Mouse (Mus musculus): ENCODE data around the gene Slc27a3. TPM values are rescaled to one million over a fixed set of nuclear protein-coding genes. Genes with fewer than 3 reads are reported as not detected.

Slc27a3 gene
- polyA plus RNA-seq (2014; fragmentation: Nextera tagmentation; extraction: Ambion mirVana) = 4.3 and 4.6 TPM in 2 replicates

GRCm38 (mm10) chr3:90389511-90390490 lies at the start of gene Slc27a3:
TSS of gene Slc27a3 (minus strand) at chr3:90389938.
- peak within 1 kb of the TSS; percentile 69 for H3K9ac ChIP-seq (ENCODE audit: low read length)
- peak within 1 kb of the TSS; percentile 53 to 64 for H3K27ac ChIP-seq (replicated peaks in 1 of 2; ENCODE audit: control insufficient read depth in 1 of 2, insufficient read depth in 1 of 2, low read depth in 2 of 2, low read length in 2 of 2)
- ATAC-seq (ENCODE audit: insufficient number of reproducible peaks, insufficient read depth, low FRiP score, low read depth) = peak; percentile 58
- H3K36me3 ChIP-seq (ENCODE audit: control insufficient read depth, insufficient read depth, low read length) = peaks cover 40% of the 10 kb centered on the region
- 1% methylated on average over 54 of the region's 55 CpGs for WGBS
- no peaks in the 10 kb centered on the region for H3K27me3 ChIP-seq (ENCODE audit: control insufficient read depth, insufficient read depth, low read length)
- H3K4me1 ChIP-seq (ENCODE audit: control insufficient read depth in 2 of 2, insufficient read depth in 2 of 2, low read length in 2 of 2) = peaks cover 14 to 27% of the 10 kb centered on the region in 2 experiments
- H3K9me3 ChIP-seq (ENCODE audit: control insufficient read depth, low read length) = no peaks in the 10 kb centered on the region
- peak within 1 kb of the TSS; percentile 59 to 70 for H3K4me3 ChIP-seq (ENCODE audit: control insufficient read depth in 1 of 2, insufficient read depth in 1 of 2, low read depth in 1 of 2, low read length in 2 of 2)
- peak within 1 kb of the TSS; percentile 98 for H3K4me2 ChIP-seq (ENCODE audit: low read length)

GRCm38 (mm10) chr3:90437131-90437530 lies 47.4 kb upstream of the Slc27a3 start:
- ATAC-seq (ENCODE audit: insufficient number of reproducible peaks, insufficient read depth, low FRiP score, low read depth) = no peak
- H3K4me3 ChIP-seq (ENCODE audit: control insufficient read depth in 1 of 2, insufficient read depth in 1 of 2, low read depth in 1 of 2, low read length in 2 of 2) = no peak overlapping the region
- WGBS = 52% methylated on average over 4 of the region's 4 CpGs

GRCm38 (mm10) chr3:90434073-90434730 lies 44.5 kb upstream of the Slc27a3 start:
- Histone ChIP-seq H3K27ac (replicated peaks in 1 of 2; ENCODE audit: control insufficient read depth in 1 of 2, insufficient read depth in 1 of 2, low read depth in 2 of 2, low read length in 2 of 2) (peak overlapping the region; percentile 70 to 96; a peak in 3 of 4 replicates), H3K4me1 (ENCODE audit: control insufficient read depth in 2 of 2, insufficient read depth in 2 of 2, low read length in 2 of 2) (peaks cover 0 to 25% of the 10 kb centered on the region in 2 experiments; a peak in 3 of 4 replicates), H3K4me2 (ENCODE audit: low read length) (peak overlapping the region; percentile 82), H3K27me3 (ENCODE audit: control insufficient read depth, insufficient read depth, low read length) (no peaks in the 10 kb centered on the region), H3K36me3 (ENCODE audit: control insufficient read depth, insufficient read depth, low read length) (0 out of 2 replicates have a peak, but pooled peaks cover 10% of the 10 kb centered on the region), H3K4me3 (ENCODE audit: control insufficient read depth in 1 of 2, insufficient read depth in 1 of 2, low read depth in 1 of 2, low read length in 2 of 2) (peak overlapping the region; percentile 66 to 85; a peak in 3 of 4 replicates), H3K9ac (ENCODE audit: low read length) (peak overlapping the region; percentile 68), H3K9me3 (ENCODE audit: control insufficient read depth, low read length) (no peaks in the 10 kb centered on the region)
- ATAC-seq (ENCODE audit: insufficient number of reproducible peaks, insufficient read depth, low FRiP score, low read depth) = no peak
- 53% methylated on average over 11 of the region's 11 CpGs for WGBS

More at GRCm38 (mm10) chr3:90437131-90437530, 47.4 kb upstream of the Slc27a3 start:
- no peaks in the 10 kb centered on the region for H3K27me3 ChIP-seq (ENCODE audit: control insufficient read depth, insufficient read depth, low read length)
- H3K27ac ChIP-seq (replicated peaks in 1 of 2; ENCODE audit: control insufficient read depth in 1 of 2, insufficient read depth in 1 of 2, low read depth in 2 of 2, low read length in 2 of 2) = no peak overlapping the region
- no peaks in the 10 kb centered on the region for H3K9me3 ChIP-seq (ENCODE audit: control insufficient read depth, low read length)
- peaks cover 0 to 3% of the 10 kb centered on the region in 2 experiments; a peak in 3 of 4 replicates for H3K4me1 ChIP-seq (ENCODE audit: control insufficient read depth in 2 of 2, insufficient read depth in 2 of 2, low read length in 2 of 2)
- no peak overlapping the region for H3K9ac ChIP-seq (ENCODE audit: low read length)
- H3K36me3 ChIP-seq (ENCODE audit: control insufficient read depth, insufficient read depth, low read length) = no peaks in the 10 kb centered on the region
- H3K4me2 ChIP-seq (ENCODE audit: low read length) = no peak overlapping the region

GRCm38 (mm10) chr3:90433381-90434020 lies 43.8 kb upstream of the Slc27a3 start, which contains the start of gene Ints3:
TSS of gene Ints3 (minus strand) at chr3:90433622.
- Histone ChIP-seq H3K36me3 (ENCODE audit: control insufficient read depth, insufficient read depth, low read length) (0 out of 2 replicates have a peak, but pooled peaks cover 10% of the 10 kb centered on the region), H3K9me3 (ENCODE audit: control insufficient read depth, low read length) (no peaks in the 10 kb centered on the region), H3K27me3 (ENCODE audit: control insufficient read depth, insufficient read depth, low read length) (no peaks in the 10 kb centered on the region), H3K27ac (replicated peaks in 1 of 2; ENCODE audit: control insufficient read depth in 1 of 2, insufficient read depth in 1 of 2, low read depth in 2 of 2, low read length in 2 of 2) (peak within 1 kb of the TSS; percentile 96 to 99), H3K9ac (ENCODE audit: low read length) (peak within 1 kb of the TSS; percentile 90), H3K4me1 (ENCODE audit: control insufficient read depth in 2 of 2, insufficient read depth in 2 of 2, low read length in 2 of 2) (peaks cover under 1 to 25% of the 10 kb centered on the region in 2 experiments; a peak in 3 of 4 replicates), H3K4me3 (ENCODE audit: control insufficient read depth in 1 of 2, insufficient read depth in 1 of 2, low read depth in 1 of 2, low read length in 2 of 2) (peak within 1 kb of the TSS; percentile 66 to 85), H3K4me2 (ENCODE audit: low read length) (peak within 1 kb of the TSS; percentile 82)
- ATAC-seq (ENCODE audit: insufficient number of reproducible peaks, insufficient read depth, low FRiP score, low read depth) = peak; percentile 99
- WGBS = under 1% methylated on average over 52 of the region's 52 CpGs

- ATAC-seq (ENCODE audit: insufficient number of reproducible peaks, insufficient read depth, low FRiP score, low read depth) = no peak
- WGBS = 2% methylated on average over 10 of the region's 12 CpGs
- Histone ChIP-seq H3K9ac (ENCODE audit: low read length) (peak overlapping the region; percentile 90), H3K36me3 (ENCODE audit: control insufficient read depth, insufficient read depth, low read length) (0 out of 2 replicates have a peak, but pooled peaks cover 10% of the 10 kb centered on the region), H3K9me3 (ENCODE audit: control insufficient read depth, low read length) (no peaks in the 10 kb centered on the region), H3K4me1 (ENCODE audit: control insufficient read depth in 2 of 2, insufficient read depth in 2 of 2, low read length in 2 of 2) (peaks cover 2 to 25% of the 10 kb centered on the region in 2 experiments; a peak in 3 of 4 replicates), H3K27ac (replicated peaks in 1 of 2; ENCODE audit: control insufficient read depth in 1 of 2, insufficient read depth in 1 of 2, low read depth in 2 of 2, low read length in 2 of 2) (peak overlapping the region; percentile 96 to 99), H3K27me3 (ENCODE audit: control insufficient read depth, insufficient read depth, low read length) (no peaks in the 10 kb centered on the region), H3K4me2 (ENCODE audit: low read length) (peak overlapping the region; percentile 74), H3K4me3 (ENCODE audit: control insufficient read depth in 1 of 2, insufficient read depth in 1 of 2, low read depth in 1 of 2, low read length in 2 of 2) (peak overlapping the region; percentile 66 to 85)
Observed at GRCm38 (mm10) chr3:90432811-90433219, 43.1 kb upstream of the Slc27a3 start.

- H3K9ac ChIP-seq (ENCODE audit: low read length) = peak overlapping the region; percentile 90
- H3K9me3 ChIP-seq (ENCODE audit: control insufficient read depth, low read length) = no peaks in the 10 kb centered on the region
- no peaks in the 10 kb centered on the region for H3K27me3 ChIP-seq (ENCODE audit: control insufficient read depth, insufficient read depth, low read length)
- H3K4me1 ChIP-seq (ENCODE audit: control insufficient read depth in 2 of 2, insufficient read depth in 2 of 2, low read length in 2 of 2) = peaks cover 2 to 25% of the 10 kb centered on the region in 2 experiments; a peak in 3 of 4 replicates
- no peak for ATAC-seq (ENCODE audit: insufficient number of reproducible peaks, insufficient read depth, low FRiP score, low read depth)
- peak overlapping the region in 1 of 2 experiments; percentile 96; a peak in 2 of 4 replicates for H3K27ac ChIP-seq (replicated peaks in 1 of 2; ENCODE audit: control insufficient read depth in 1 of 2, insufficient read depth in 1 of 2, low read depth in 2 of 2, low read length in 2 of 2)
- H3K4me2 ChIP-seq (ENCODE audit: low read length) = peak overlapping the region; percentile 74
- 0 out of 2 replicates have a peak, but pooled peaks cover 10% of the 10 kb centered on the region for H3K36me3 ChIP-seq (ENCODE audit: control insufficient read depth, insufficient read depth, low read length)
- WGBS = 13% methylated on average over 2 of the region's 2 CpGs
- peak overlapping the region; percentile 66 to 85 for H3K4me3 ChIP-seq (ENCODE audit: control insufficient read depth in 1 of 2, insufficient read depth in 1 of 2, low read depth in 1 of 2, low read length in 2 of 2)
Observed at GRCm38 (mm10) chr3:90432348-90432747, 42.6 kb upstream of the Slc27a3 start.

Measured in heart, embryonic 14.5 days (tissue).